Mouse (Mus musculus) frontal cortex, adult (tissue): ENCODE results near the gene Tcp11l2.

Source experiments
- ATAC-seq: cut with Nextera tagmentation; 2 replicates; pipeline ENCODE4 v1.9.2; 2017; ENCODE audit warnings: mild to moderate bottlenecking, moderate library complexity, mixed read lengths; ENCODE audit not compliant: low TSS enrichment

The Tcp11l2 gene

DNA sequence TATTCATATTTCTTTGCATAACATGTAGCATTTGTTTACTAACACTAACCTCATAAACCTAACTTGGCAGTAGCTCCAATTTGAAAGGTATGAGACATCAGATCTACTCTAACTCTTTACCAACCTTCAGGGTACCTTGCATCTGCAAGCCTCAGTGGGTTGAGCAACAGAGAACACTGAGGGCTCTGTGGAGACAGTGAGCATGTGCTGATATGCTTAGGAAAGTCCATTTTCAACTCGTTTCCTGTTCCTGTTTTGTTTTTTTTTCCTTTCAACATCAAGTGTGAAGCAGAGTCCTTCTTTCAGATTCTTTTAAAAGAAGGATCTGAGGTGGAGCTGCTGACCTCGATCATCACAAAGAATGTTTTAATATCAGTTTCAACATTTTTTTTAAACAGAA is 20.3 kb upstream of the Tcp11l2 start:
- ATAC-seq: no peak

DNA sequence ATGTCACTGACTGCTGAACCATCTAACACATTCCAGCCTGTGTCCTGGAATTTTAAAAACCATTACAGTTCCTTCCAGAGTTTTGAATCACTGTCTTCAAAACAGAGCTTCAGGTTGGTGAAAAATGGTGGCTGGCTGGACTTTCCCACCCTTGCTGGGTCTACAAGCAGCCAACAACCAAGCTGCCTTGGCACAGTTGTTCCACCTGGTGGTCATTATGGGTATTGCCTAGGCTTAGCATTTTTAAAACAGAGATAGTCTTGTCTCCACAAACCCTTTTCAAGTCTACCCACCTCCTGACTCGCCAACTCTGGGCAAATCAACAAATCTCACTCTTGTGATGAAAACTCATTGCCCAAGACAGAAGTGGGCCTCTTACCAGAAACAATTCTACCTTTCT is 17.9 kb upstream of the Tcp11l2 start:
- no peak for ATAC-seq

DNA sequence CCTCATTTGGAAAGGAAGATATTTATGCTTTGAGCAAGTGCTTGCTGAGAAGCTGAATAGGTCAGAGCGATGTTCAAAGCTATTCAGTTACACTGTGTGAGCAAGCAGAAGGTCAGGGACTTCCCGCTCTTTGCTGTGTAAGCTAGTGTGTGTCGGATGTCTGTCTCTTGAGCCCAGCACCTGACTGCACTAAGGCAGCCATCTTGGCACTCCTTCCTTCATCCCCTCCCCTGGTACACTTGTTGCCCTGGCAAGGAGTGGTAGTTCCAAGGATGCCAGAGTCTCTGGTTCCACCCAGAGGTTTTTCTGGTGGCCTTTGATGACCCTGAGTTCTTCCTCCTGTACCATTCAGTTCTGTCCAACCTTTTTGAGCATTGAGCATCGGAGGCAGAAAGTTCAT is 16.4 kb upstream of the Tcp11l2 start:
- ATAC-seq: no peak

DNA sequence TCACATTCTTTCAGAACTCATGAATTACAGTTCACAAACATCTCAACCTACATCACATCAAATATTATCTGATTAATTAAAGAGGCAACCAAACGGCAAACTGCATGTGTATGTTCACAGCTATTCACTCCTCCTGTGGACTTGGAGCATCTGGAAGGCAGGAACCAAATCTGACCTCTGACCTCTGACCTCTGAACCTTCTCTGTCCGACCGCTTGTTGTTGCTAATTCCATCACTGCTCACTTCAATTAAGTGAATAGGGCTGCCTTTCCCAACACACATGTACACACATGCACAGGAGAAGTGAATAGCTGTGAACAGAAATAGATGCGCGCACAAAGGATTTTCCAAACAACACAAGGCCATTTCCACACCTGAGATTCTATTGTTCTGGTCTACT is 14.3 kb upstream of the Tcp11l2 start:
- ATAC-seq: no peak

DNA sequence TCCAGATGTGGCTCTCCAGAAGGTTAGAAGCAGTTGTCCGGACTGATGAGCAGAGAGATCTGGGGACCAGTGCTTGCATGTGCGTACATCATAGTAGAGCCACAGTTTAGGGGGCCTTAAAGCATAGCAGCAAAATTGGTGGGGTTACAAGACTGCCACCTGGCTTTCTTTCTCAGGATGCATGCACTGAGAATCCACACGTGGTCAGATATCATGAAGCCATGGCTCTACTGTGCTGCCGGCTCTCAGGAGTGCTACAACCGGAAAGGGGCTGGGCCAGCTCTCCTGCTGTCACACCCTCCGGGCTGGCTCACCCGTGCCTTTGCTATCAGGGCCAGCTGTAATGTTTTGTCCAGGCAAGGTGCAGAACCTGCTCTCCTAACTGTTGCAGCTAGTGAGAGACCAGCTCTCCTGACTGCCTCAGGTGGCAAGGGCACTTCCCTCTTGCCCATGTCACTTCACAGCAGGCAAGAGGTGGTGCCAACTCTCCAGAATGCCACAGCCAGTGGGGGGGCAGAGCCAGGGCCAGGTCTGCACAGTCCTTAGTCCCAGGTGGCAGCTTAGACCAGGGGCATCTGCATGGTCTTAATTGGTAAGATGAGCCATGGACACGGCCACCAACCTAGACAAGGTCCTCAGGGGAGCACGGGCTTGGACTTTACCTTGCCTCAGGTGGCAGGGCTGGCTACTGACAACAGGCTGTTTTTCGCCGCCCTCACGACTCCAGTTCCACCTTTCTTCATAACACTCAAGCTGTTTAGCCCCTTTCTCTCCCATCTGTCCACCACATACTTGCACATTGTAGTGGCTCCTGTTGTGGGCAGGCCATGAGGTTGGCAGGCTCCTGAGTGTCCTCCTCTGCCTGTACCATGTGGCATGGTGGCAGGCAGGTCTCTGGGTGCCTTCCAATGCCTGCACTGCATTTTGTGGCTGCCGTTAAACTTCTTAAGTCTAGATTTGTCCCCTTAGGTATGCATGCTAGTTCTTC is 13.6 kb upstream of the Tcp11l2 start:
- ATAC-seq: no peak

DNA sequence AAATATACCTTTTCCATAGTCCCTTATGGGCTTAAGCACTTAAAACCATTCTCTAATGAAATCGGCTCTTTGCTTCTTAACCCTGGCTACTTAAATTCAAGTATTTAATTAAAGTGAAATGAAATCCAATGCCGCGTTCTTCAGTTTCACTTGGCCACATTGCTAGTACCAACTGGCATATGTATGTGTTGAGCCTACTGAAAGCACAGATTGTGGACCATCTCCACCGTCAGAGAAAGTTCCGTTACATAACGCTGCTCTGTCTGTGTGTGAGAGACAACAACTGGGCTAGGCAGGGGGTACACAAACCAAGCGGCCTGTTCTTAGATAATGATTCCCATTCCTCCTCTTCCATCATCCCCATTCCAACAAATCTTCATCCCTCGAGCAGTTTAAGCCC is 12.0 kb upstream of the Tcp11l2 start:
- ATAC-seq: peak; percentile 95

DNA sequence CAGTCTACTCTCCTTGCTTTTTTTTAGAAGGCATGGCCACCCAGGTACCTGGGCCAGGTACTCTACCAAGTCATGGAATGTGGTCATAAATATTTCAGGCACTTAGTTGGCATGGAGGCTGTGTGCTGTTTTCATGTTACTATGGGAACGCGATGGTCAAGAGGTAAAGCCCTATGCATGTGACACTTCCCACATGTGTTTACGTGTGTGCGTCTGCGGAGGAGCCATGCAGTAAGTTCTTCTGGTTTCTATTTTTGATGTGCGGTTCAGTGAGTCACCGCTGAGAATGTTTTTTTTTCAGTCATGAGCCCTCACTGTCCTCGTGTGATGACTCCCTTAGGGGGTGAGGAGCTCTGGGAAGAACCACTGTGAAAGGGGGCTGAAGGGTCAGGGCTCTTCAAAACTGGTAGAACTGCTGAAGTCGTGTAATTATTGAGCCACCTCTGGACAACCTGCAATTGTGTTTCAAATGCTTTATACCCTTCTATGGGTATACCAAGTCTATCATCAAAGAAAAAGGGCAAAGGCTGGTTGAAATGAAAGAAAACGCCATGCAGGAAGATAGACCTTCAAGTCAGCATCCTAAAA is 5.3 kb upstream of the Tcp11l2 start:
- ATAC-seq: peak; percentile 44; the same call in 1 of the 2 replicates

DNA sequence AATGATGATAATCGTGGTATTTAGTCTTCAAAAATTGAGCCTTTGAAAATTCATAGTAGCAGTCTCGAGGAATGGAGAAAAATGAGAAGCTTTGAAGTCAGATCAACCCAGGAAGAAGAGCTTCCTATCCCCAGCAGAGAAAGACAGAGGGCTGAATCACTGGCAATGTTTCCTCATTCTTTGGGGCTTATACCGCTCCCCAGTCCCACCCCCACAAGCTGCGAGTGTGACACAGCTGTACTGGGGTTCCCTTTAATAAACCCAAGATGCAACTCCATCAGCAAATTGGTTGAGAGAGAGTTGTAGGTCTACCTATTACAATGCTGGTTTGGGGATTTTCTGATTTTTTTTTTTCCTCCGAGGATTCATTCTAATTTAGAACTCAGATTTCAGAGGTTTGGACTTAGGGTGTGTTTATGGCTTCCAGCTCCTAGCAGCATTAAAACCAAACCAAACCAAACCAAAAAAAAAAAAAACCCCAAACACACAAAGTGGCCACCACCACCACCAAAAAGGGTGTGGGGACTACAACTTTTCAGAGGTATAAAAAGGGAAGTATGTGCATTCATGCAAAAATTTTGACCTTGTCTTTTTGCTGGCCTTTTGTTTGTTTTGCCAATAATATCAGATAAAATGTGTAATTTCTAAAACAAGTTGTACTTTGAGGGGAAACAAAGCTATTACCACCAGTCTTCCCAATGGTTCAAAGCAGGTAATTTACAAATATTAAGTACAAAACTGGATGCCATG is 2.6 kb upstream of the Tcp11l2 start:
- ATAC-seq: no peak

DNA sequence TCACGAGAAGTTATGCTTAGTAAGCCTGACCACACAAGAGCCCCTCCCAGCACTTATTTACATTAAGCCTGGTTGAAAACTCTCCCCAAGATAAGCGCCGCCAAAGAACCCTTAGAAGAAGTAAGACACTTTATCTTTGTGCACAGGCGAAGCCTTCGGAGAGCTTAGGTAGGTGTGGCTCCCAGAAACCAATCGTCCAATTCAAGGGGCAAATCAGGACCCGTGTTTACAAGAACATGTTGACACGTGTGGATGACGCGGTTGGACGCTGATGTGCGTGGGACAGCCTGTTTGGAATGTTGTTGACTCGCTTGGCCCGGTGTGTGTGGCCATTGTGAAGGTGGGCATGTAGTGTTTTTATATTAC is 414 bp upstream of the Tcp11l2 start:
- ATAC-seq: peak; percentile 67

DNA sequence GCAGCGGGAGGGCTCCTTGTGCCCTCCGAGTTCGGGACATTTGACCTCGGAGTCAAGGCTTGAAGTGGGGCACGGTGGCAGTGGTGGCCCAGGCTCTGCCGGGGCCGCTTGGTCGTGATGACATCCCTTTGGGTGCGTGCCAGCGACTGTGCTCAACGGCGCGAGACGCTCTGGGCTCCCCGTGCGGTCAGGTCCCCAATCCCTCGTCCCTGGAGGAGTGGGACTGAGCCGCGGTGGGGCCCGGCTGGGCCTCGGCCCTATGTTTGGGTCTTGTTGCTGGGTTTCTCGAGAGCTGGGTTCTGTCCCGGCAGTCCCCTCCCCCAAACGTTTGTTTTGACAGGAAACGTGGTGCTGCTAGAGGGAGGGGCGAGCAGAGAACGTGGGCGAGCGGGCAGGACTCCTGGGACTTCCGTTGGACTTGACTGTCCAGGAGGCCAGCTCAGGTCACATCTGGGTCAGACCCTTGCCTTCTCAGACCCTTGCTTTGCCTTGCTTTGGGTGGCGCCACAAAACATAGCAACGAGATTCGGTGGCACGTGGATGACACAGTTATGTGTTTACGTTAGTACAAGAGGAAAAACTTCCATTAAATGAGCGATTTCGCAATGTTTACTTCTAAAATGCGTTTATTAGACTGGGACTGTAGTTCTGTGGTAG is 773 bp downstream of the Tcp11l2 start:
- peak; percentile 24 for ATAC-seq

DNA sequence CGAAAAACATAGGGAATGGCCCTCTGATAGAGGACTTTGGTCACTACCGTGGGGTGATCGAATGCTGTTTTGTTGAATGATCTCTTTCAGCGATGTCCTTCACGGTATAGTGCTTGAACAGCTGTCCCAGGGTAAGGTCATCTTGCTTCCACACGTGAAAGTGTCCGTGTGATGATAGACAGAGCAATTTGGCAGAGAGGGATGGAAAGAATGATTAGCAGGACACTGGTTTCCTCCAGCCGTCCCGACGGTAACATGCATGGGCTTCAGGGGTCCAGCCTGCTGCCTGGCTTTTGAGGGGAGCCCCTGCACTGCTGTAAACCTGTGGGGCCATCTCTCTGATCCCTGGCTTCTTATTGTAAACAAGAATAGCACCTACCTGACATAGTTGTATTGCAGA is 2.3 kb downstream of the Tcp11l2 start:
- ATAC-seq: no peak

DNA sequence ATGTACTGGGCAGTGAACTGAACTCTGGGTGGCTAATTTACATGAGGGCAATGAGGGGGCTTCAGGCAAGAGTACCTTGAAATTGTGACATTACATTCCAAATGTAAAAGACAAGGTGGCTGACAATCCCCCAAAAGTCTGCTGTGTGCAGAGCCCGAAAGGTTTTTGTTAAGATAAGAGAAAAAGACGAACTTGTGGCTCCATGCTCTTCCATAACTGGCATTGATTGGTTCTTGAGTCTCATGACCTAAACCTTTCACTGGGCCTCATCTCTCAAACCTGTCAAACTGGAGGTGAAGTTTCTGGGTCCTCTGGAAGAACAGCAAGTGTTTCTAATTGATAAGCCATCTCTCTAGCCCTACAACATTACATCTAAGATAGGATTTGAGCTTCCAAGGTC is 3.1 kb downstream of the Tcp11l2 start:
- no peak for ATAC-seq

DNA sequence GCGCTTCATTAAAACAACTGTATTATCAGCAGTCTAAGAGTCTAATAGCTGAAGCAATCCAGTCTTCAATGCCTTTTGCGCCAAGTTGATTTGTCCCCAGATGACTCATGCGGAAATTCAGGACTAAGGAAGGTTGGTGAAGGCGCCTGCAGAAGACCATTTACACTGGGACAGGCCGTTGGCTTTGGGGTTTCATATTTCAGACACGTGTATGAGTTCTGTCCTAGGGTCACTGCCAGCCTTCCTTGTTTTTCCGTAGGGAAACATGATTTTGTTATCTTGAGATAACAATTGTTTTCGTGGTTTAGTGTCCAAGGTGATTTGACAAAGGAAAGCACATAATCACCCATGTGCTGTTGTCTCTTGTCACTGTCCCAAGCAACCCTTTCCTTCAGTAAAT is 4.8 kb downstream of the Tcp11l2 start:
- ATAC-seq: no peak

DNA sequence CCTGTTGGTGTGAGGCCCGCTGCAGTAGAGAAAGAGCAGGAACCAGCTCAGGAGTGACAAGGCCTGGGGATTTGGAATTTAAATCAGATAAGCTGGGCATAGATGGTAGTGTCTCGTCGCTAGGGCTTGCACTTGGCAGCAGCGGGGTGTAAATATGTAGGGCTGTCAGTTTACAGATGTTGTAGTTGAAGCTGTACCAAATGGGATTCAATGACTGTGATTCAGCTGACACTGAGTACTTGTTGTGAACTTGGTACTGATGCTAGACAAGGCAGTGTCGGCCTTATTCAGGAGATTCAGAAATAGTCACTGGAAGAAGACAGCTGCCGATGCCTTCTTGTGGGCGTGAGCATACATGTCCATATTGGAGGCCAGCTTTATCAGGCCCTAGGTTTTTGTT is 5.8 kb downstream of the Tcp11l2 start:
- ATAC-seq: peak; percentile 51

DNA sequence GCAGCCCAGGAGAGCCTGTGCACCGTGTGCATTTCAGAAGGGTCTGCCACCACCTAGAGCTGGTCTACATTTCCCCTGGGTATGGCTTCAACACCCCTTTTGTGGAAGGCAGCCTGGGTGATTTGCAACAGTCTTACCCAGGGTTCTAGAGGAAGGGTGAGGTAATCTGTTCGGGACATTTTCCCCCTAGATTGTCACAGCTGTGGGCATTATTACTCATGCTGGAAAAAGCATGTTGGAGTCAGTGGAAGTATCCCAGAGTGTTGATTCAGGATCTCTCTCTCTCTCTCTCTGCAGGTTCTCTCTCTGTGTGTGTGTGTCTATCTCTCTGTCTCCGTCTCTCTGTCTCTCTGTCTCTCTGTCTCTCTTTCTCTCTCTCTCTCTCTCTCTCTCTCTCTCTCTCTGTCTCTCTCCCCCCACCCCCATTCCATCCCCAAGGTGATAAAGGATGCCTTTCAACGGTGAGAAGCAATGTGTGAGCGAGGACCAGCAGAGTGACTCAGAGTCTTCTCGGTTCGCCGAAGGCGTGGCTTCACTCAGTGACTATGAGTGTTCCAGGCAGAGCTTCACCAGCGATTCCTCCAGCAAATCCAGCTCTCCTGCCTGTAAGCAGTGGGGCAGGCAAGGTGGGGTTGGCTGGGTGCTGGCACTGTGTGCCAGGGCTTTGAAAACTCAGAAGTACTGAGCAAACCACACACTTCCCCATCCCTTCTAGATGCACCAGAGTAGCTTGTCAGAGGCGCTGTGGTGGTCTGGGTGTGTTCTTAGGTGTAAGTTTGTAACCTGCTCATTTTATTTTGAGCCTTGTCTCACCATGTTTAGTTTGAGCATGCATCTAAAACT is 8.2 kb downstream of the Tcp11l2 start:
- no peak for ATAC-seq

DNA sequence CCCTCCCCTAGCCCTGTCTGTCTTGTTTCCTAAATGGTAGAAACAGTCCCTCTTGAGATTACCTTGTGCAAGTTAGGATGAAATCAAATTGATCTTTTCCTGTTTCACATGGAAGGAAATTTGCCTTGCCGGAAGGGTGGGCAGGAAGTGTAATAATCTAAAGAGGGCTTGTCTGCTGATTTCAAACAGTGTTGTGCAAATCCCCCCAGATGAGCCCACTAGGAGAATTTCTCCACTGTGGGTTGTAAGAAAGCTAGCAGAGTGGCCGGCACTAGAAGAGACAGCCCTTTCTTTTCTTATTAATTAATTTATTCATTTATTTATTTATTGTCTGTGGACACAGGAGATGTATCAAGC is 8.8 kb downstream of the Tcp11l2 start:
- no peak for ATAC-seq

DNA sequence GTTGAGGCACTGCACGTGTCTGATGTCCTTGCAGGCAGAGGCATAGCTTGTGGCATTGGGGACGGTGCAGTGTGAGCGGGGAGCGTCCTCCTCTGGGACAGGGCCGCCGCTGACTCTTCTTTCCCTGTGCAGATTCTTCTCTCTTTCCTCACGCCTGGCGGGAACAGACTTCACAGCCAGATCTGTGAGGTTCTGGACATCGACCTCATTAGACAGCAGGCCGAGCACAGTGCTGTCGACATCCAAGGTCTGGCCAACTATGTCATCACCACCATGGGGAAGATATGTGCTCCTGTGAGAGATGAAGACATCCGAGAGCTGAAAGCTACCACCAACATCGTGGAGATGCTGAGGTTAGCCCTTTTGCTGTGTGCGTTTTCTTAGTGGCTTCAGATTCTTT is 14.5 kb downstream of the Tcp11l2 start:
- no peak for ATAC-seq

DNA sequence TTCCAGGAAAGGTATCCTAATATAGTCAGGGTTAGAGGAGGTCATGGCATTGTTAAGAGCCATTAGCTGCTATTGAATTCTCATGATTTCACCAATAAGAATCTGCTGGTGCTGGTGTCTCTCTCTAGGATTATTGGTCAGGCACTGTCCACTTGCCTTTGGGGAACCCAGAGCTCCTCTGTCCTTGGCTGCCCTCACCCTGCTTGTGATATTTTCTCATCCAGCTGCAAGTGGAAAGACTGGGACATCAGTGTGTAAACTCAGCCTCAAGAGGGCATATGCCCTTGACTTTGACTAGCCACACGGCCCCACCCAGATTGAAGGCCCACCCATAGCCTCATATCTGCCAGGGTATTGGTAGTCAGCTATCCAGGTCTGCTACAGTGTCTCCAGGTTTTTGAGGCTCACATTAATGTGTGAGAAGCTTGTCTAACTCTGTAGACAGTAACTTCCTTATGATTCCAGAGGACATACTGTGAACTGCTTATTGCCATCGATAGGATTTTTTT is 15.3 kb downstream of the Tcp11l2 start:
- ATAC-seq: no peak

DNA sequence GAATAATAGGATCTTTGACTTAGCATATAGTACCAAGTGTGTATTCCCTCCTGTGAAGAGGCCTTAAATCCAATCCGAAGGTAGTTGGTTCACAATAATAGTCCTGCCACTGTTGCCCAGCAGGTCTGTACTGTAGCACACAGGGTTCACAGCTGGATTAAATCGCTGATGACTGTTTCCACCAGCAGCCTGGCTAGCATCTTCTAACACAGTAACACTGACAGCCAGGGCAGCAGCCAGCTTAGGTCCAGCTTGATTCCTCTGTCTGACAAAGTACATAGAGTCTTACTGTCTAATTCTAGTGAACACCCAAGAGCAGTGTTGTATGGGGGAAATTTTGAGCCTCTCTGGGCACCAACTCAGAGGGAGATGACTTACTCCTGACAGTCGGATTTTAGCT is 16.3 kb downstream of the Tcp11l2 start:
- no peak for ATAC-seq

DNA sequence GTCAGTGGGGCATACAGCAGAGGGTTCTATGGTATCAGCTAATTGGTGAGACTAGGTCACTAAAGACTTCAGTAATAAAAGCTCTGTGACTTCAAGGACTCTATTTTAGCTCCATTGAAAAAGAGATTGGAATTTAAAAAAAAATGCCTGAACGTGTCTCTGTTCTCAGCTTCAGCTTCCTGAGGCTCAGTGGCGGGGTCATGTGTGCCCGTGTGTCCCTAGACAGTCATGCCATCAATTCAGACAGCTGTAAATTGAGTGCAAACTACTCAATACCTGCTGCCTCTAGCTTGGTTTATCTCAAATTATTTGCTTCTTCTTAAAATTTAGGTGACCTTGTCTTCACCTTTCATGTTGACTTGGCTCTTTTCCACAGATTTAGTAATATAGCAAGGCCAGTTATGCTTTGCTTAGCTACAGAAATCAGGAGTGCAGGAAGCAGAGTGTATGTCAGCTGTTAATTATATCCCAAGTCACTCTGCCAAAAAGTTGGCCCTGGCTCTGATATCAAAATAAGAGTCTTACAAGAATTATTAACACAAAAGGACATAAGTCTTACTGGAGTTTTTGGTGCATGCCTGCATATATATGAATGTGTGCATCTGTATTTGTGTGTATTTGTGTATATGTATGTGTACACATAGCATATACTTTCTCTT is 20.8 kb downstream of the Tcp11l2 start:
- ATAC-seq: no peak

DNA sequence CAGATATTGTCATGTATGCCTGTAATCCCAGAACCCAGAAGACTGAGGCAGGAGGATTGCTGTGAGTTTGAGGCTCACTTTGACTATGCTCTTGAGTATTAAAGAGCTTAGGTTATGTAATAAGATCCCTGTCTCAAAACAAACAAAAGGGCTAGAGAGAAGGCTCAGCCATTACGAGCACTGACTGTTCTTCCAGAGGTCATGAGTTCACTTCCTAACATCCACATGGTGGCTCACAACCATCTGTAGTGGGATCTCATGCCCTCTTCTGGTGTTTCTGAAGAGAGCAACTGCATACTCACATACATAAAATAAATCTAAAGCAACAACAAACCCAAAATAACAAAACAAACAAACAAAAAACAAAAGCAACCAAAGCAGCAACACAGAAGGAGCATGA is 21.7 kb downstream of the Tcp11l2 start:
- ATAC-seq: no peak
